Mouse (Mus musculus) layer of hippocampus, adult 18-20 months (tissue): Measurements from ENCODE around the gene Zfp866. TPM values are rescaled to one million over a fixed set of nuclear protein-coding genes. Genes with fewer than 3 reads are reported as not detected.

ENCODE experiments used
- DNase-seq, 2 experiments: peaks; one replicate each; pipeline ENCODE4 v3.0.0; 2022; ENCODE audit warnings: low spot score in 2 of 2
- total RNA-seq, 2 experiments: library from RNA; stranded (reverse); gene quantifications; 2 replicates each; pipeline ENCODE4 v1.2.3; 2021

Zfp866 gene
- total RNA-seq, 2 experiments from 2014 or later: 25.6 to 27.0 TPM

DNA sequence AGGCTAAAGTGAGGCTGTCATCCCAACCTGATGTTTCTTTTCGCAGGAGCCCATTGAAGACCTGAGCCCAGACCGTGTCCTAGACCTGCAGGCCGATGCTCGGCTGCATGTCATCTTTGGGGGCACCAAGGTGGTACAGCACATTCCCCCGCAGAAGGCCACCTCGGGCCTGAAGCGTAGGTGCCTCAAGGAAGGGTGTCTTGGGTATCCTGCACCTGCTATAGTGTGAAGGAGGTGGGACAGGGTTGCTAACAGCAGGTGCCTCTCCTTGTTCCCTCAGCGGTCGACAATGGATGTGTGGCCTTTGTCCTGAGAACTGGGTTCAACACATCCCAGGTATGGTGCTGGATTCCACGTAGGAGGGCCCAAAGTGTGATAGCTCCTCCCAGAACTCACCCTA, 6.7 kb upstream of the Zfp866 start:
- DNase-seq: no peak

DNA sequence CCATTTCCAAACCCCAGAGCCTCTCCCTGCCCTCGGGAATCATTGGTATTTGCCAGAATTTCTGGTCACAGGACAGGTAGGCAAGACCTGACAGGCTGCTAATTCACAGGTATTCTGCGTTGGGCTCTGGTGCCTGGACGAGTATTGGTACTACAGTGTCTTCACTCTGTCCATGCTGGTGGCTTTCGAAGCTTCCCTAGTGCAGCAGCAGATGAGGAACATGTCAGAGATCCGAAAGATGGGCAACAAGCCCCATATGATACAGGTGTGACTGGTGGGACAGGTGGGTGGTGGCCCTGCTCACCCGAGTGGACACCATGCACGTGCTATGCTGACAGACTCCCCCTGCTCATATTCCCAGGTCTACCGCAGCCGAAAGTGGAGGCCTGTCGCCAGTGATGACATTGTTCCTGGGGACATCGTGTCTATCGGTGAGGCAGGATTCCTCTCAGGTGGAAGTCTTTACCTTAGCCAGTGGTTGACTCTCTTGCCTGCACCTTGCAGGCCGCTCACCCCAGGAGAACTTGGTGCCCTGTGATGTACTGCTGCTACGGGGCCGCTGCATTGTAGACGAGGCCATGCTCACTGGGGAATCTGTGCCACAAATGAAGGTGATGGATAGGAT, 5.9 kb upstream of the Zfp866 start:
- DNase-seq: no peak

DNA sequence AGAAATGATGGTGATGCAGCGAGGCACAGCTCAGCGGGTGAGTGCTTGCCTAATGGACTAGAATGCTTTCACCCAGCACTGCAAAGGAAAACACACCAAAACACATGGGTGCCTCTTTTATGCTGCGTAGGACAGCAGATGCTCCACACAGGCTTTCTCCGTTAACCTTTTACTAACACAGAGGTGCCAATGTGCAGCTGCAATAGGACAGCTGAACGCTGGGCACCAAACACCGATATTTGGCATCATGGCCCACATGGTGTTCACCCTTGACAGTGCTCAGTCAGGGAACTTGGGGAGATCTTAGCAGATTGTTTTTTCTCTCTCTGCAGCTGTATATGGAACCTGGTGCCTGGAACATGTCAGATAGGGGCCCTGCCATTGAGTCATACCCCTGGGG, 3.9 kb upstream of the Zfp866 start:
- DNase-seq: no peak

DNA sequence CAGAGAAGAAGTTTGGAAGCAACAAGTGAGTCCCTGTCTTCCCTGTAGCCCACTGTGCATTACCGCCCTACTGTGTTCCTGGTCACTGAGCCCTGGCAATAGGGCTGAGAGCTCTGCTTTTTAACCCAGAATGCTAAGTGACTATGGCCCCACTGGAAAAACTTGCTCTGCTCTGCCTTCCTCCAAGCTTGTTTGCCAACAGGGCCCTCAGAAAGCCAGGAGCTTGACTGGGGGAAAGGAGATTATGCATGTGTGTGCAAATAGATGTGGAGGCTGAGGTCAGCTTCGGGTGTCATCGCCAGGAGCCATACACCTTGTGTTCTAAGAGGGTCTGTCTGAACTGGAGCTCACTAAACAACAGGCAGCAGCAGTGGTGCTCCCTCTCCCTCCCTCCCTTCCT, 3.1 kb upstream of the Zfp866 start:
- no peak for DNase-seq

DNA sequence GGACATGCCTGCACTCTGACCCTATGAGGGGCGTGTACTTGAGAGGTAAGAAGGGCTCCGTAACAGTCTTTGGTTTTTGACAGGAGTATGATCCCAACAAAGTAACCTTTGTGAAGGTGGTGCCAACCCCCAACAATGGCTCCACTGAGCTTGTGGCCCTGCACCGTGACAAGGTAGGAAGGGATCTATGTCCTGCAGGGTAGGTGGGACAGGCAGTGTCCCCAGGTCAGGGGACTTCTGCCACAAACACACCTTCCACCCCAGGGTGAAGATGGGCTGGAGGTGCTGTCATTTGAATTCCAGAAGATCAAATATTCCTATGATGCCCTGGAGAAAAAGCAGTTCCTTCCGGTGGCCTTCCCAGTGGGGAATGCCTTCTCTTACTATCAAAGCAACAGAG, 2.7 kb upstream of the Zfp866 start:
- DNase-seq: no peak

DNA sequence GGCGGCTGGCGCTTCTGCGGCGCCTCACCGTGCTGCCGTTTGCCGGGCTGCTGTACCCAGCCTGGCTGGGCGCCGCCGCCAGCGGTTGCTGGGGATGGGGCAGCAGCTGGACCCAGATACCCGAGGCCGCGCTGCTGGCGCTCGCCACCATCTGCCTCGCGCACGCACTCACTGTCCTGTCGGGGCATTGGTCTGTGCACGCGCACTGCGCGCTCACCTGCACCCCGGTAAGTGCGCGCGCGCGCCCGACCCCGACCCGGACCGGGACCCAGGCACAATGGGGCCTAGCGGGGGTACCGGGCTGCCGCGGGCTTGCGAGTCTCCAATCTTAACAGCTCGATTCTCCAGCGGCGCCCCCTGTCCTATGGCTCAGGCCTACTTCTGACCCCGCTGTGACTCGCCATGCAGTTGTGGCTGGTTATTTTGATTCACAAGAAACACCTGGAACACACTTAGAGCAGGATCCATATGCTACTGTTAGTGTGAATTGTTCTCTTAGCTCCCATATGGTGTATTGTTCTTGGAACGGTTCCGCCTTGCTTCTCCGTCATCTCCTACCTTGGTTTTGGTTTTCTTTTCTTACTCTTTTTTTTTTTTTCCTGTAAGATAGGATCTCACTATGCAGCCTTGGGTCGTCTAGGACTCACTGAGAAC, 564 bp upstream of the Zfp866 start:
- DNase-seq: peak in 1 of 2 experiments; percentile 19

DNA sequence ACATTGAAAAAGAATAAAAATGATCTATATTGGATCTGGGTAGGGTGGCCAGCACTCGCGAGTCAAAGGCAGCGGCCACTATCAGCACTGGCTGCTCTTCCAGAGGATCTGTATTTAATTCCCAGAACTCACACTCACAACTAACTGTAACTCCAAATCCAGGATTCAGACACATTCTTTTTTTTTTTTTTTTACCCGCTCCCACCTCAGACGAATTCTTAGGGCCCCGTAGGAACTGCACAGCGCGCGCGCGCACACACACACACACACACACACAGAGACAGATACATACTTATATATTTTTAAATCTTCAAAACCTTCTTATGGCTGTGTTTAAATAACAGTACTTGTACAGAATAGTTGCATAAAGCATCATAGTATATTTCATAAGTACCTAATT, 614 bp downstream of the Zfp866 start:
- no peak for DNase-seq

DNA sequence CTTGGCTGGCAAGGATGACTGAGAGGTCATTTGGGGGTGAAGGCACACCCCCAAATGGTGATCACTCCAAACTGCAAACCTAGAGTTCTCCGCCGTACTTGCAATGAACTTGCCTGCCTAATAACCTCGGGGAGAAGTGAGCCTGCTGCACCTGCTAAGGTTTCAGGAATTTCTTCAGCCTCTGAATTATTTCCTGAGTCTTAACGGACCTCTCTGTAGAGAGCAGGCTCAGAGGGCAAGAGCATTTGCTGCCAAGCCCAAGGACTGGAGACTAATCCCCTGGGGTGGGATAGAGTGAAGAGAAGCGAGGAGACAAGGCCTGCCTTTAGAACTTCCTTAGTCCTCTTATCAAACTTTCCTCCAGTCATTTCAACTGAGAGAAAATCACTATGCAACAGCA, 1.2 kb downstream of the Zfp866 start:
- DNase-seq: no peak

DNA sequence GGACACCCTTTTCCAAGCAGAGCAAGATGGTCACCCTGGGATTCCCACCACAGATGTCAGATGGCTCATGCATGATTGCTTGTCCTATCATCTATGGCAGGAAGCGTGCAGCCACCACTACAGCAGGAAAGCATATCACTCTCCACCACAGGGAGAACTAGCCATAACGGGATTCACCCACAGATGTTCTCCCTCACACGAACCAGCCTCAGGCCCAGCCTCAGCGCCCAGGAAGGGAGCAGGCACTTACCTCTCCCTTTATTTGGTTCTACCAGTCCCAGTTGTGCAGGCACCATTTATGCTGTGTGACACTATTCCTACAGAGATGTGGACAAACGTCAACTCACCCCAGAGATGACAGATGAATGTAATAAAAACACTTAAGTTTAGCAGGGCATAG, 1.9 kb downstream of the Zfp866 start:
- DNase-seq: no peak

DNA sequence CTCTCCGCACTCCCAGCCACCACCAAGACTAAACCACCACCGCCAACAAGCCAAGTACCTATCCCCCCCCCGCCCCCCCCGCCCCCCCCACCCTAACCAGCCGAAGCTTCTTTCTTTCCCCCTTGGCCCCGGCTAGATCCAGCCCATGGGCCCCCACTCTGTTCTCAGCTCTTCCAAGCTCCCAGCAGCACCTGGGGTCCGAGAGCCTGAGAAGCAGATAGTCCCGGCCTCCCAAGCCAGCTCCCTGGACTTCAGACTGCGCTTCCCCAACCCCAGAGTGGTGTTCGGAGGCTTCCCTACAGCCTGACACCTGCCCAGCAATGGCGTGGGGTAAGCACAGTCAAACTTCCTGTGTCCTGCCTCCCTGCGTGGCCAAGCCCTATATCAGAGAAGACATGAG, 13.9 kb downstream of the Zfp866 start:
- no peak for DNase-seq

DNA sequence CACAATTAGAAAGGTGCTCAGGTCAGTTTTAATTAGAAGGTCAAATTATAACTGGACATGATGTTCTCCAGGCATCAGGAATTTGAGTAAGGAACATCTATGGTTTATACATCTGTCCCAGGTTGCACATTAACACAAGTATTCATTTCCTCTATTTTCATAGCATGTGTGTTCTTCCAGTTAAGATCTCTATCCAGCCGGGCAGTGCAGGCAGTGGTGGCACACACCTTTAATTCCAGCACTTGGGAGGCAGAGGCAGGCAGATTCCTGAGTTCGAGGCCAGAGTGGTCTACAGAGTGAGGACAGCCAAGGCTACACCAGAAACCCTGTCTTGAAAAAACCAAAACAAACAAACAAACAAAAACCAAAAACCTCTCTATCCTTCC, 15.8 kb downstream of the Zfp866 start:
- no peak for DNase-seq

DNA sequence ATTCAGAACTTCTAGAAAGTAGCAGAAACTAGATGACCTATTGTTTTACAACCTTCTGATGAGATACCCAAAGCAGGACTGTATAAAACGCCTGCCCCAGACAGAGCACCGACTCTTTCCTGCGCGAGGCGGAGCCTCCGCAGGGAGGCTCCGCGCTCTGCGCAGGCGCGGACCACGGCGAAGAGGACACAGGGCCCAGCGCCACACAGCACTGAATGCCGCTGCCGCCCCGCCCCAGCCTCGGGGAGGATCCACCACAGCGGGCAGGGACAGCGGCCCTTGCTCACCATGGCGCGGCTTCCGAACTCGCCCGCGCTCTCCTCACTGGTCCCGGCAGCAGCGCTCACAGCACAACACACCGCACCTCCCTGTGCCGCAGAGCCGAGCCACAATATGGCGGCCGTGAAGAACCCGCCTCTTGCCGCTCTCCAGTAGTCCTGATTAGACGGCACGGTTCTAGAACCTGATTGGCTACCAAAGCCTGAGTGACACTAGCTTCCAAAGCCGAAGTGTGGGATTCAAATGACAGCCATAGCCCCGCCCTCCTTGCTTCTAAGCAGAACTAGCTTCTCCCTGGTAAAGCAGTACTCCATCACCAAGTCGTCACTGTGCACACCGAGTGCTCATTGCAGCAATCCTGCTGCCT, 16.4 kb downstream of the Zfp866 start, which contains the start of gene Gm20422:
TSS of gene Gm20422 (minus strand) at position 384 of the 646 bp plus-strand sequence.
- DNase-seq: peak; percentile 86 to 95

DNA sequence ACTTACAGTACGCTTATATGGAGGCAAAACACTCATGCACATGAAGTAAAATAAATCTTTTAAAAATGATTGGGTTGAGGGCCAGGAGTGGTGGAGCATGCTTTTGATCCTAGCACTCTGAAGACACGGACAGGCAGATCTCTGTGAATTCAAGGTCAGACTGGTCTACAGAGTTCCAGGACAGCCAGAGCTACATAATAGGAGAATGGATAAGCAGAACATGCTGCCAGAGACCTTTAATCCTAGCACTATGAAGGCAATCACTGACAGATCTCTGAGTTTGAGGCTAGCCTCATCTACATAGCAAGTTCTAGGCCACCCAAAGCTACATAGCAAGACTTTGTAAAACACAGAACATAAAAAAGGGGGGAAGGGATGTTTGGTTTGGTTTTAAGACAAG, 18.9 kb downstream of the Zfp866 start:
- DNase-seq: no peak

DNA sequence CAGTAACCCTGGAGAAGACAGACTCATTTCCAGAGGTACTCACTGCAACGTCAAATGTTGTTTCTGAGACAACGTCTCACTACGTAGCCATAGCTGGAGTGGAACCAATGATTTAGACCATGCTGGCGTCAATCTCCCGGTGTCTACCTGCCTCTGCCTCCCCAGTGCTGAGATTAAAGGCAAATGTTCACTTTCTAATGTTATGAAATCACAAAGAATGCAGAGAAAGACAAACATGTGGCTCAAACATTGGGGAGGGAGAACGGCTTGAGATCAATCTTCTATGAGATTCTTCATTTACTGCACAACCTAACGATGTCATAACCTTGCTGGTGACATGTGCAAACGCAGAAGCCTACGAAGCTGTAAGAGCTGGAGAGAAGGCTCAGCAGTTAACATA, 19.8 kb downstream of the Zfp866 start:
- no peak for DNase-seq

DNA sequence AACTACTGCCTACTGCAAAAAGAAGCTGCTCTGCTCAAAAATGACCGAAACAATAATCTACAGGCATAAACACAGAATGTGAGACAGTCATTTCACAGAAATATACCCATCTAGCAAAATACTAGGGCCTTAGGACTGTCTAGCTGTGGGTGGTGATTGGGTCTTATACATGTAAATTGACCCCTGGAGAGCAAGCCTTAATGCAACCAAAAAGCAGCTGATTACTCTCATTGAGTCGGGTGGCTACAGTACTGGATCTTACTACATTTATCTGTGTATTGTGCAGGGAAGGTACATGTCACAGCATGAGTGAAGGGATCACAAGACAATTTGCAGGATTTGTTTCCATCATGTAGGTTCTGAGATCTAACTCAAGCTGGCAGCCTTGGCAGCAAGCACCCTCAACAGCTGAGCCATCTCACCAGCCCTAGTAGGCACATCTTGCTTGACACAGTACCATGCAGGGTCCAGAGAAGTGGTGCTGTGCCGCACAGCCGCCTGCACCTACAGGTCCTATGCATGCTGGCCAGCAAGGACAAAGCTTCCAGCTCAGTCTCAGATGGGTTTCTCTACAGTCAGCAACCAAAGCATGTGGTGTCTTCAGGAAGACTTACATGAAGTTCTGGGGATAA, 29.0 kb downstream of the Zfp866 start:
- DNase-seq: no peak

DNA sequence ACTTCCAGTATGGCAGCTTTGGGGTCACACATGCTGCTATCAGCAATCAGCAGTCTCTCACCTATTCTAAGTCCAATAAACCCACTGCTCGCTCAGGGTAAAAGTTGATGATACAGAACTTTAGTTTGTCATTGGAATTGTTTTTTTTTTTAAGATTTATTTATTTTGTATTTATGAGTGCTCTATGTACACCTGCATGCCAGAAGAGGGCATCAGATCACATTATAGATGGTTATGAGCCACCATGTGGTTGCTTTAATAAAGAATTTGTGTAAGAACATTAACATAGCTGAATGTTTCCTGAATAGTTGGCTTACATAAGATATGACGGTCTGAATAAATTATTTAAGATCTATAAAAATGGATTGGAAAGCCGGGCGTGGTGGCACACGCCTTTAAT, 32.7 kb downstream of the Zfp866 start:
- DNase-seq: no peak

DNA sequence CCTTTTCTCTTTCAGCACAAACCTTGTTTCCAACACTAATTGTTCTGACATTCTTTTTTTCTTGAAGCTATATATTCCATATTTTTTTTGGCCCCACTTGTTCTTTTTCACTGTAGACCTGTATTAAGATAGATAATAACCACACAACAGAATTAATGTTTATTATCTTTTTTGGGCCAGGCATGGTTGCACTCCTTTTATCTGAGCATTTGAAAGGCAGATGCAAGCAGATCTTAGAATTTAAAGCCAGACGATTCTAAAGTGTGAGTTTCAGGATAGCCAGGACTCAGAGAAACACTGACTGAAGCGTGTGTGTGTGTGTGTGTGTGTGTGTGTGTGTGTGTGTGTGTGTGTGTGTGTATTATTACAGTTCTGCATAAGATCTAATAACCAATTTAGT, 38.5 kb downstream of the Zfp866 start:
- DNase-seq: no peak

DNA sequence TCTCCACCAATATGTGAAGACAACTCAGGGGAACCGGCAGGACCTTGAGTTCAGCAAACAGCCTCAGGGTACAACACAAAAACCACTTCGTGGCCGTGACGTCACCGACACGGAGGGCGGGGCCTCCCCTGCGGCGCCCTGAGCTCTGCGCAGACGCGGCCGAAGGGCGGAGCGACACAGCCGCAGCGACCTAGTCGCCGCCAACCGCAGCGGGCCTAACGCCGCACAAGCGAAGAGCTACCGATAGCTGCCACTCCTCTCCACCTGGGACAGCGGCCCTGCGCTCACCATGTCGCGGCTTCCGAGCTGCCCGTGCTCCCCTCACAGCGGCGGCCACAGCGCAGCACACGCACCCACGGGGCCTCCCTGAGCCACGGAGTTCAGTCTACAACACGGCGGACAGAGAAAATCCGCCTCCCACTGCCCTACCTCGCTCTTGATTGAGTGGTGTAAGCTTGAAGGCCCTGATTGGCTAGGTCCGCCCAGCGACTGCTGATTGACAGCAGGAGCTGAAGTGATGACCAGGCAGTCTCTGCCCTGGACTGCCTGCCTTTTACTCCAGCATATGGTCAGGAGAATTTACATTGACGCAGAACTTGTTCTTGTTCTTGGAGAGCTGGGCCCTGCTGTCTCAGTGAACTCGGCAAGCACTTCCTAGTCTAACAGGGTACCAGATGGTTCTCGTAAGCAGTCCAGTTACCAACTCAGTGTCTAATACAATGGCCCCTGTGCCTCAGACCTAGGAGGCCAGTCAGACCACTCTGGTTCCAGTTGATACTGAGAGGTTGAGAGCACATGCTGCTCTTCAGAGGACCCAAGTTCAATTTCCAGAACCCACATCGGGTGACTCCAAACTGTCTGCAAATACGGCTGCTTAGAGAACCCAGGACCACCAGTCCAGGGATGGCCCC, 41.2 kb downstream of the Zfp866 start, which contains the start of gene Zfp963:
TSS of gene Zfp963 (minus strand) at position 427 of the 911 bp plus-strand sequence.
- peak; percentile 94 to 97 for DNase-seq

DNA sequence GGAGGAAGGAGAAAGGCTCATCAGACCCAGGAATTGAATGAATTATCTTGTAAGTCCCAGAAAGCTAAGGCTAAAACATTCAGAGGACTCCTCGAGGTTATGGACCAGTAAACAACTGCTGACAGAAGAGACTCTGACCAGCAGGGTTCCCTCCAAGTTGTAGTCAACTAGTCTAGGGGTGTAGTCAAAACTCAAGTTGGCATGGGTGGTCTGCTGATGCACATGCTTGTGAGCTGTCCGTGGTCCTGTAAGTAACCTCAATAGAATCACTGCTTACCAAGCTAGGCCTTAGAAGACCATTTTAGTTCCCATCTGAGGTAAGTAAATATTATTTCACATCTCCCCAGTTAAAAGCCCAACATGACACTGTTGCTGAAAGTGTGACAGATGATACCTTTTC, 49.7 kb downstream of the Zfp866 start:
- DNase-seq: no peak

DNA sequence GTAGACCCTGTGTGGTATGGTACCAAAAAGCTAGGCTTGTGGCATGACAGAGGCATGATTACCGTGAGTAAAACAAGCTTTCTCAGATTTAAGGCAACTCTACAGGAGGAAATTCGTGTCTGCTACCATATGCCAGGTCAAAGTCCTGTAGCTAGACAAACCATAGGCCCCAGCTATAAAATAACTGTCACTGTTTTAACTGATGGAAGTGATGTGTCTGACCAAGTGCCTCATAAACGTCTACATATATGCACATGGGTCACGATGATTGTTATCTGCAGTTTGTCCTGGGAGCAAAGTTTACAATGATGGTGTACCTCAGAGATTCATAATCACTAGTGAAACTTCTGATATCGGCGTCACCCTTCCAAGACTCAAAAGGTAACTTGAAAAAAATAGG, 50.2 kb downstream of the Zfp866 start:
- DNase-seq: no peak

DNA sequence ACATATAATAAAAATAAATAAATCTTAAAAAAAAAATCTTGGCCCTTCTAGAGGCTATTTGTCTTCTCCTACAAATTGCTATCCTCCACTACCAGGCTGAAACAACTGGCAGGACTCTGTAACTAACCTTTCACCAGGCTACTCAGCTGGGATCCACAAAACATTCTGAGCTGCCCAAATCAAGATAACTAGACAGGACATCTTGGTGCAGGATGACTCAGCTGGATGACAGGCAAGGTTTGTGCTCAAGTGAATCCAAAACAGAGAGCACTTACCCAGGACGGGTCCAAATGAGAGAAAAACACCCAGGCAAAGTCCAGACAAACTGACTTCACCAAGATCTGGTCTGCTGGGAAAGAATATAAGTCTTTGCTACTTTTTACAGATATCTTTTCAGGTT, 55.5 kb downstream of the Zfp866 start:
- DNase-seq: no peak
